Mouse (Mus musculus) thymus, postnatal 4 days (tissue): ENCODE data around the gene Ranbp17.

Experiments
- DNase-seq: peaks from one replicate; pipeline ENCODE4 v3.0.0; 2021

Ranbp17 gene

DNA sequence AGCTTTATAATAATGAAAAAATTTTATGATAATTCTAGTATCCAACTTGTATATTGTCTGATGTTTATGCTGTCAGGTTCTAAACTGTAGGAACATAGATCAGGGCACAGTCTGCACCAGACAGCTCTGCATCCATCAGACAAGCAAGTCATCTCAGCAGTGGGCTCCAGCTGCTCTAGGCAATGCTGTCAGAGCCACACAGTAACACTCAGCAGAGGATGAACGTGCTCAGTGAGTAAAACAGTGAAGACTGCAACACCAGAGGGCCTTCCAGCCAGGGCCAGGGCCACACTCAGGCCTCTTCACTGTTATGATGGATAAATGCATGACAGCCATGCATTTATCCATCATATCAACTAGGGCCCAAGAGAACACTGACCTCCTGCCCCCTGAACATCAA is 114.2 kb downstream of the Ranbp17 start:
- DNase-seq, result no peak

DNA sequence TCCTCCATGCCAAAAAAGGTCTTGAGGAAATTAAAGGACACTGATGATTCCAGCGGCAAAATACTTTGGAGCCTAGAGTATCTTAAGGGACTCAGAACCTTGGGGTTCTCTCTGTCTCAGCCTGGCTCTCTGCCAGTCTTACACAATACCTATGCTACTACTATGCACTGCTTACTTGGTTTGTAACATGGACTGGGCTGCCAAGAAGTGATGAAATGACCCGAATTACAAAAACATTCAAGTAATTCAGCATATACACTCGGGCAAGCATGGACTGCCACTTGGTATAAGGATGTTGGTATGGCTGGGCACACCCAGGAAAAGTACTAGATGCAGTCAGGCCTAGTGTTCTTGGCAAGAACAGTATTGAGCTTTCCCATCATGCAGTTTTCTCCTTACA is 114.8 kb downstream of the Ranbp17 start:
- no peak for DNase-seq

DNA sequence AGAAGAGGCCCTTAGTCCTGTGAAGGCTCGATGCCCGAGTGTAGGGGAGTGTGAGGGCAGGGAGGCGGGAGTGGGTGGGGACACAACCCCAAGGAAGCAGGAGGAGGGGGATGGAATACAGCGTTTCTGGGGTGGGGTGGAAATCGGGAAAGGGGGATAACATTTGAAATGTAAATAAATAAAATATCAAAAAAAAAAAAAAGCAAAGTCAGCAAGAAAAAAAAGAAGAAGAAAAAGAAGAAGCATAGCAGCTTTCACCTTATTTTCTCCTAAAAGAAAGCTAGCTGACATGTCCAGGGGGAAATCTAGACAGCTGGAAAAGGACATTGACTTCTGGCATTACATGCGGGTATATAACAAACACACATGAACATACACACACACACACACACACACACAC is 117.3 kb downstream of the Ranbp17 start:
- DNase-seq, result no peak

DNA sequence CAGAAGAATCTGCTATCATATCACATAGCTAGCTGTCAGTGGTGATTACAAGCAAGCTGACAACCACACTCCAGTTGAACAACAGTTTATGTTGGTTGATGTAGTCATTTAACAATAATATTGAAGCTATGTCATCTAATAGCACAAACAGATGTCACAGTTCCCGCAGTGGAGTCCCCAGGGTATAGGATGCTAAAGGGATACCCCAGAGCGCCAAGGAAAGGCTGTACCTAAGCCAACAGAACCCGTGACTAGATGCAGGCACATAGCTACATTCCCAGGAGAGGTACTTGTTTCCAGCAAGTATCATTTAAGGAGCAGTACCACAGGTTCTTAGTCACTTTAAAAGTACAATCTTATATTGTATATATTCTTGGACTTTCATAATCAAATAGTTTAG is 119.5 kb downstream of the Ranbp17 start:
- no peak for DNase-seq

DNA sequence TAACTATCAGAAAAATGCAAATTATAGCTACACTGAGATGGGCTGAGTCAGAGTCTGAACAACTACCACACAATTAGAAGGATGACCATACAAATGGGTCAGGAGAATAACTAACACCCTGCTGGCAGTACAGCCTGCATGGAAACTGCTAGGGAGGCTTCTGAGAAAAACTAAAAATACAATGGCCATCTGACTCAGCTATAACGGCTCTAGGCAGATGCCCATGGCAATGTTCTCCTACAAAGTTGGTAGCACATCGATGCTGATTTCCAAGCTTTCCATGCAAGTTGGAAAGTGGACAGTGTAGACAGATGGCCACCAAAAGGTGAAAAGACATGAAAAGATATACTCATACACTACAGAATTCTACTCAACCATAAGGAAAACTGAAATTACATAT is 124.9 kb downstream of the Ranbp17 start:
- no peak for DNase-seq

DNA sequence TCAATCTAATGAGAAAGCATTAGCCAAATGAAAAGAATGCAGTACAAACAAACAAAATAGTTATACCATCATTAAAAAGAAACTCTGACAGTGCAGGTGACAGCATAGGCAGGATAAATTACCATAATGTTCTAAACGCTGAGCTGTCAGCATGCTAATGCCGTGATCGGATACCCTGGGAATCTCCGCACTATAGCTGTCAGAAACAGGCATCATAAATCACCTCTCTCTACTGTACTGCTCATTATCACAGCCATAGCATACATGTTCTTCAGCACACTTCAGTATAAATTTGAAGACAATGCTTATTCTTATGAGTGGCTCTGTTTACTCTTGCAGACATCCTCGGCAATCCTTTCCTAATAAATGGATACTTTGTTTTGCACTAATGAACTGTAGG is 151.7 kb downstream of the Ranbp17 start:
- no peak for DNase-seq

DNA sequence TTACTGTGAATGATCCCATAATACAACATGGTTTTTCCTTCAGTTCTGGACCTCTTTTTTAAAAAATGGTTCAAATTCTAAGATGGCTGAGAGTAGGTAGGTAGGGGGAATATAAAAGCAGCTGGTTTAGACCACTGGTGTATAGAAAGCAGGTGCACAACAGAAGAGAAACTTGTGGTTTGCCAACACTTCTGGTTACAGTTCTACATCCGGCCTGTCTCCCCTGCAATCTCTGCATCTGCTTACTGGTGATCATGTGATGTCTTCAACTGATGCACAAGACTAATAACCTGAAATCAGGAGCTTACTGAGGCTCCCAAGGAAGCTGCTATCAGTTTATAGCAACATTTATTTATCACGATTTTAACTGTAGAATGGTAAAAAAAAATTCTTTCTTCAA is 164.3 kb downstream of the Ranbp17 start:
- DNase-seq, result no peak

DNA sequence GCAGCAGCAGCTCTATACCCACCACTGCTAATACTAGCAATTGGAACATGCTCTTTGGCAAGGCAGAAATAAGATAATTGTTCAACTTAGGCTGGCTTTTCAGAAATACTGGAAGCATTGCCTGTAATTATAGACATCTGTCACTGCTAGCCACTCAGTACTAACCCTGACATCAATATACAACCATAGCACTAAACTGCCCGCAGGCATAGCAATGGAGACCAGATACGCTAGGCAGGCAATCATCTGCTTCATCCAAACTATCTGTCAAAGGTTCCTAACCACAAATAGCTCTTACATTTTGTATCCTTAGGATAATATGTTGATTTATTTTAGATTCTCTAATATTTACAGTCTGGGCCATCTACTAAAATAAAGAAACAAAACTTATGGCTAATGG is 171.5 kb downstream of the Ranbp17 start:
- DNase-seq, result no peak

DNA sequence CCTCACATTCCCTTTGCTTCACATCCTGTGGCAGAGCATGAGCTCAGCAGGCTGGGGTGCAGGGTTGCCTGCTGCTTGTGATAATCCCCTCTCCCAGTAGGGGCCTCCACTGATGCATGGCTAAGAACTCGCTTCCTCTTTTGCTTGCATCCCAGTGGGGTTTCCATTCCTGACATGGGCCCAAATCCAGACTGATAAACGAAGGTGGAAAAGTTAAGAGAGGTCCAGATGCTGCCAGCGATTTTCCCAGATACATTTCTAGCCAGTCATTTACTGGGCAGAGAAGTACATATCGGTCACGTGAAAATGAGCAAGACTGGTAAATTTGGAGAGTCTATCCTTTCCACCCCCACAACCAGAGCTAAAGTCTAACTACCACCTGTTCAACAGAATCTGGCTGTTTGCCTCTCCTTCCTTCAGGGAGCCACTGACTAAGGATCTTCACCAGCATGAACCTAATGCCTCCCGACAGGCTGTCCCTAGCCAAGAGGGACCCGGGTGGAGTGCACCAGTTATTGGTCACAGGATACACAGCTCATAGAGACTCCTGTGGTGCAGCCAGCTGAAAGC is 176.9 kb downstream of the Ranbp17 start:
- DNase-seq, result peak; percentile 48

DNA sequence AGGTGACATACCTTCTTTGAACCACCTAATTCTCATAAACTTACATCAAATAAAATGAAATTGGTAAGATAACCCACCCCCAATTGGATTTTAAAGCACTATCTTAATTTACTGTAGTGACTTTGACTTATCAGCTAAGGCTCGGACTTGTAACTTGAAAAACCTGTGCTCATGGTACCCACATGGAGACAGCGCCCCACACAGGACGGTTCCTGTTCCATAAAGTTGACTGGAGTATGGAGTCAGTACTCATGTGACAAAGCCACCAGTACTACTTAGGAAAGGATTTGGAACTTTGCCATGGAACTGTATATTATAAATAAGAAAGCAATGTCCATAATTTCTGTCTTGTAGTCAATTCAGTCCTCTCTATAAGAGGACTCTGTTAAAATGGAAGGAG is 177.9 kb downstream of the Ranbp17 start:
- DNase-seq, result no peak

DNA sequence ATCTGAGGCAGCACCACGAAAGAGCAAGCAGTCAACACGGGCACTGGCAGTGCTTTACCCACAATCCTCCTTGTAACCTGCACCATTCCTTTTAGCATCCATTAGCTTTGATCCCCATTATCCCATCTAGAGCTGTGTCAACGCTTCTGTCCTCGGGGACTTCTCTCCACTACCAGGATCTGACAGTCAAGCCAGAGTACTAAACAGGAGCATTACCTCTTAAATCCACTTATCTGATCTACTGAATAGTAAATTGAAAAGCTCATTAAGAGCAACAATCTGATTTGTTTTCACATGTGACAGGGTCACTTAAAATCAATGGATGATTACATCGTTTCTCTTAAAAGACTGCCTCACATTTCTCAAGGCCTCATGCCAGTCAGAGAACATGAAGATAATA is 181.4 kb downstream of the Ranbp17 start:
- no peak for DNase-seq

DNA sequence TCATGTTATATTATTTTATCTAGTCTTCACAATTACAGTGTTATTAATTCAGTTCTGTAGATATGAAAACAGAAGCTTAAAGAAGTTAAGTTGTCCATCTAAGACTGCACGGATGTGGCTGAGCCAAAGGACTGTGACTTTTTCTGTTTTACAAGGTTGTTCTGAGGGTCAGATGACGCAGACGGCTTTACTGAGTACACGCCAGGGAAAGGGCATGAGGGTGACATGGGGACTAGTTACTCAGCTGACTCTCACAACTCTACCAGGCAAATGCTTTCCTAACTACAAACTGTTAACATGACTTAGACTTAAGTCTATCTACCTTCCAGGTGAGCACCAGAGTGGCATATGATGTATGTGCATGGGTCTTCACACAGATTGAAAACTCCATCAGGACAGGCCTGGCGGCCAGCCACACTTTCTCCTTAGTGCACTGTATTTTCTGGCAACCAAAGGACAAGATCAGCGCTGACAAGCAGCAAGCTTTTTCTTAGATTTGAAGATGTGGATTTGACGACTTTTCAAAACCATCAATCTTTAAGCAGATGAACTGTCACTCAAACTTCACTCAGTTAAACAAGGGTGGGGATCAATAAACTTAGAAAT is 194.4 kb downstream of the Ranbp17 start:
- DNase-seq, result no peak

DNA sequence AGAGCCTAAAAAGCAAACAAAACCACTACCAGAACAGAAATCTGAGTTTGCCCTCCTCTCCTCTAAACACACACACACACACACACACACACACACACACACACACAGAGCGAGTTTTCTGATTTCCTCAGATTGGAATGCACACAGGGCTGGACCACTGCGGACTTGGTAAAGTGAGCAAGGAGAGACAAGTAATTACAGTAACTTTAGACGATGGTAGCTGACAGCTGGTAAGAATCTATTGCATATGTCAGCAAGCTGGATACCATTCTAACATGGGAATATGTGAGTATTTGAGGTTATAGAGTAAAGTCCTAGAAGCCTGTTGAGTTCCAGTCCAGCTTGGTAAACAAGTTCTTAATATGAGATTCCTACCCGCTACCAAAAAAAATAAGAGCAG is 204.0 kb downstream of the Ranbp17 start:
- no peak for DNase-seq

DNA sequence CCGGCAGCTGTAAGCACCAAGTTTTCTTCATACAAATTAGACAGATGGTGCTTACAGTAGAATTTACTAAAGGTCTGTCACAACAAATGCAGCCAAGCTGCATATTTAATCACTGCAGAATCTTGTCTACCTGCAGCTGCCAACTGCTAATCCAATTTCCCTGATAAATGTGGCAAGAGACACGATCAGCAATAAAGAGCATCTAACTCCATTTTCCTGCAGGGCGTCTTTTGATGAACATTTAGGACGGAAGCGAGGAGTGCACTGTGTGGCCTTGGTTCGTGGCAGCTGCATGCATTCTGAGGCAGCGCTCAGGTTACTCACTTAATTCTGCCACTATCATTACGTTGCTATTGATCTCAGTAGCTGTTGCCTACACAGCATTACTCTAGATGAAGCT is 212.7 kb downstream of the Ranbp17 start:
- no peak for DNase-seq

DNA sequence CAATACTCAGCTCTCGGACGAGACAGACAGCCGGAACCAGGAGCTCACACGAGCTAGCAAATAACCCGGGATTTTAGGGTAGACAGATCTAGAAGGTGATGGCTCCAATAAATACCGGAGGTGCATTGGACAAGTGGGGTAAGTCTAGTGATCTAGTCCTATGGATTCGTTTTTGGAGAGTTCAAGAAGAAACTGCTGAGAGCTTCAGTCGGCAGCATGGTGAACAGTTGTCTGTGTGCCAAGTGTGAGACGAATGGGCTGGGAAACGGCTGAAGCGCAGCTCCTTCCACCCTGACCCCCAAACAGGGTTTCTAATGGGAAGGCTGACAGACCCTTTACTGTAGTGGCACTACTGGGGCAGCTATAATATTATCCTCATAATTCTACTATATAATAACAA is 214.2 kb downstream of the Ranbp17 start:
- no peak for DNase-seq

DNA sequence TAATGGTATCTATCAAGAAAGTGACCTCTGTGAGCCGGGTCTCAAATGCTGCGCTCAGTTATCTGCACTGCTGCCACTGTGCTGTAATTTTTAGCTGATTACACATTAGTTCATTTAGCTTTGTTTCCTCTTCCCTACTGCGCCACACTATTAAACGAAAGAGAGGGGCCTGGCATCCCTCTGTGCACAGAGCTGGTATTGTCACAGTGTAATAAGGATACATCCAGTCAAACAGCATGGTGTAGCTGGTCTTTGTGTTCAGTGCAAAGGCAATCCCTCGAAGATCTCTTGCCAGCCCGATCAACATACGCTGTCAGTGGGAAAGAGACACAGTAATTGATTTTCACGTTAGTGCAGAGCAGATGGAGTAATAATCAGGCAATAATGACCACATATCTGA is 216.4 kb downstream of the Ranbp17 start:
- no peak for DNase-seq

DNA sequence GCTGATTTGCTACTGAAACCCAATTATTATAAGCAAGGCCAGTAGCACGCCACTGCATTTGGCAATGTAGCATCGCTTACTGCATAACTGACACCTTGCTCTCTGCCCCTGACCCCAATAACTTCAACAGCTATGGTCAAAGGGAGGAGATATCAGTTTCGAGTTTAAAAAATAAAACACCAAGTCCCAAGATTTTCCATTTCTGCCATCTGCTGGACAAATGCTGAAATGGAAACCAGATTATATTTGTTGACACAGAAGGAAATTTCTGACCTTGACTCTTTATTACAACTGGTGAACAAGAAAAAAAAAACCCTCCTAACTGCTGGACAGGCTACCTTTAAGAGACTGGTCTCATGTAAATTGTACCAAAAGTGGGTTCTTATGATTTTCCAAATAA is 218.1 kb downstream of the Ranbp17 start:
- DNase-seq, result no peak

DNA sequence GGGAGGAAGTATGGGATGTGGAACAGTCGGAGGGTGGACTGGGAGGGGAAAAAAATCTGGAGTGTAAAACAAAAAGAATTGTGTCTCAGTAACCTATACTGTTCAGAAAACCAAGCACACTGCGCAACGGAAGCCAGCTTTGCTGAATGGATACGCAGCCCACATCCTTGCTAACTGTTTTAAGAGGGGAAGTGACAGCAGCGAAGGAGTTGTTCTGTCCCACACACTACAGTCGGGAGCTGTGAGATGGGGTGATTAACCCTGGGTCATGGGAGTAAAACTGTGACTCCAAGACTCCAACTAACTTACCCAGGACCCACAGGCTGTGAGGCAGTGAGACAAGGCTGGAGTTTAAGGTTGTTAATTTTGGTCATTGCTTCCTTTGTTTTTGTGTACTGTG is 219.5 kb downstream of the Ranbp17 start:
- no peak for DNase-seq

DNA sequence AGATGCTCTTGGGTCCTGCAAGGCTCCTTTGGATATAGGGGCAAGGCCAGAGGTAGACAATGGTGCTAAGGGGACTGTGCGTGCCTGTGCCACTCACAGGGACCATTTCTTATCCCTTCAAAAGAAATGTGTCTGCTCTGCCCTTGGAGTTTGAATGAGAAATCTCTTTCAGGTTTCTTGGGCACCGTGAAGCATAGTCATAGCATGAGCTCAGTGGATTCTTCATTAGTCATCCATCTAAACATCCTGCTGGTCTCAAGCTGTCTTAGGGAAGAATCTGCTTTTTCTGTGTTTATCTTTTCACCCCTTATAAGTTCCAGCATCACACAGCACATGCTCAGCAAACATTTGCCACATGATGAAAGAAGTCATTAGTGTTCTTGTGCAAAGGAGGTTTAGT is 235.0 kb downstream of the Ranbp17 start:
- DNase-seq, result no peak

DNA sequence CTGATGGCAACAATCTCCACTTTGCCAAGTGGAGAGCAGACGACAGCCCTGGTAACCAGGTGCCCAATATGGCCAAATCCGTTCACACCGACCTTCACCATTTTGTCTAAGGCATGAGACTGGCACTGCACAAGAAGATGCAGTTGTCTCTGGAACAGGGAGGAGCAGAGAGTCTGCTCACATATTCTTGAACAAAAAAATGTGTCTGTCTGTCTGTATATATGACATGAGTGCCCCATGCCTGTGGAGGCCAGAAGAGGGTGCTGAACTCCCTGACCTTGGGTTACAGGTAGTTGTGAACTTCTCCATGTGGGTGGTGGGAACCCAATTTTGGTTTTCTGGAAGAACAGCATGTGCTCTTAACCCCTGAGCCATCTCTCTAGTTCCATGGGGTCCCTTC is 236.9 kb downstream of the Ranbp17 start, which contains the start of gene Gm12117:
TSS of gene Gm12117 (minus strand) at position 101 of the 400 bp plus-strand sequence.
- DNase-seq, result no peak

DNA sequence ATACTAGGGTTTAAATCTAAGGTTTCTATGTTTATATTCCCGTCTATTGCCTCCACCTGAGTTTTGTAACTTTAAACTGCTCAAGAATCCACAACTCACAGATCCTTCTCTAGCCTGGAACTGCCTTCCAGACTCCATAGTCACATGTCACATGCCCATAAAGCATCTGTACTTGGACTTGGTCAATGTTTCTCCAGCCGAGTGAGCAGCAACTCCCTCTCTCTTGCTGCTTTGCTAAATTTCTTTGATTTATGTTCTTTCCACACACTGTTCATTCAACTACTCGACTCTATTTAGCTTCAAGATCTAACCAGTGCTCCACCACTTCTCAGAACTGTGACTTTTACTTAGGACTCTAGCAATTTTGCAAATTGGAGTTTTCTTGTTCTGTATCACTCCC is 238.7 kb downstream of the Ranbp17 start:
- no peak for DNase-seq

DNA sequence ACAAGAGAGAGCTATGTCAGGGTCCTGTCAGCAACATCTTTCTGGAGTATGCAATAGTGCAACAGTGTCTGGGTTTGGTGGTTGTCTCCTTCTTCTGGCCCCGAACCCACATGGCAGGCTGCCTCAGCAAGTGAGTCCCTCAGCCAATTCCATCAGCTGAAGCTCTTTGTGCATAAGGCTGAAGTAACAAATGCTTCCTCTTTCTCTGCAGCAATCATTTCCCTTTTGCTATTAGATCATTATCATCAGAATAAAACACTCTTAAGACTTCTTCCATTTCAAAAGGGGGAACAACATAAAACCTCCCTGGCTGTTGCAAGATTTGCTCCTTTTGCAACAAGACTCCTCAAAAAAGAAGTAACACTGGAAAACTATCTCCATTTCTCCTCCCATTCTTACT is 239.3 kb downstream of the Ranbp17 start:
- no peak for DNase-seq

DNA sequence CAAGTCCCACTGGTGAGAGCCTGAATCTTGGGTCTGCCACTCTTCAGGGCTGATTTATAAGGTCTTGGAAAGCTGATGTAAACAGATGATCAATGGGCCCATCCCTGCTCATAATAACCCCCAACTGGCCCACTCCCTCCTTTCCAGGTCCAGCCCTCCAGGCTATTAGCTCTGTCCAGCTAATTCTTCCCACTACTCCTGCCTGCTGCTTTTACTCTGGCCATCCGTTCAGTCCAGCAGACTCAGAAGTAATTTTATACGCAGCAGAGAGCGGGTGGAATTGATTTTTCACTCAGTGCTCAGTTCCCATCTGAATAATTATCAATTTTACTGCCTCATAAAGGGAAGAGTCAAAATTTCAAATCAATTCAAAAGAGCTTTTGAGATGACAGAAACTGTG is 273.3 kb downstream of the Ranbp17 start:
- no peak for DNase-seq

DNA sequence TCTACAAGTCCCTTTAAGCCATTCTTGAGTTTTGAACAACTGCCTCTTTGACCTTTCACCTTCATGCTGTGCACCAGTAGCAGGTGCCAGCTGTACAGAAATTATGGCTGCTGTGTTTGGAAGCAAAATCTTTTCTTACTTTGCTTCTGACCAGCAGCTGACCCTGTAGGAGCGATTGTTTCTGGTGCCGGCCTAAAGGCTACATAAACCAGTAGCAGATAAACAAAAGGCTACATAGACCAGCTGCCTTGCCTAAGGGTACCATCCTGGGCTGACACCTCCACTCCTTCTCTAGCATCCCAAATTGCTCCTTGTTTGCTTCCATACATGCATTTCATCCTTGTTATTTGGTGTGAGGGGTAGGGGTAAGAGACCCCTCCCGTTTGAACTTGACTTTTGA is 279.4 kb downstream of the Ranbp17 start:
- no peak for DNase-seq

DNA sequence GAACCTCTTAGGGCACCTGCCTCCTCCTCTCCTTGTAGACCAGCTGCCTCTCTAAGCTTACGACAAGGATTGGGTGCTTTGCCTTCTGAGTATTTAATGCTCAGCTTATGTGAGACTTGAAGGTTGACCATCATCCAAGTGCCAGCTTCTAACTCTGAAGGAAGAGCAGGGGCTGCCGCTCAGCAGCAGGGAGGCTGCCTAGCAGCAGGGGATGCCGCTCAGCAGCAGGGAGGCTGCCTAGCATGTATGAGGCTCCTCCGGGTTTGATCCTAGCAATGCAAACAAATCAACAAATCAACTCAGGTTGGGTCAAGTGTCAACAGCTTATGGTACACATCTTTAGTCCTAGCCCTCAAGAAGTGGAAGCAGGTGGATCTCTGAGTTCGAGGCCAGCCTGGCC is 281.5 kb downstream of the Ranbp17 start:
- DNase-seq, result no peak

DNA sequence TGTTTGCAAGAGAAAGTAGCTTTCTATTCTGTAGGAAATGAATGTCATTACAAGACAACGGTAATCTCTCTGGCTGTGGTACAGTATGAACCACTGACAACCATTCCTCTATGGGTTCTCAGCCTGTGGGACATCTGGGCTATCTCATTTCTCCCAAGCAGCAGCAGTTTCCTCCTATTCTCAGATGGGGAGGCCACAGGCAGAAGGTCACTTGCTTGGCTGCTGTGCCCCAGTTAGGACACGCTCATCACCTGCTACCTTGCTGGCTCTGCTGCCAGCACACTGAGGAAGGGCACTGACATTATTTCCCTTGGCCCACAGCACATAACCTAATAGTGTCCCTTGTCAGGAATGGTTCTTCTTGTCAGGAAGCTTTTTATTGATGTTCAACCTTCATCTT is 285.4 kb downstream of the Ranbp17 start:
- no peak for DNase-seq
